Mouse (Mus musculus): ENCODE data around the gene Cct7.

- TF ChIP-seq POLR2A (IDR thresholded peaks at IDR 0.05; ENCODE audit: insufficient read length, low read depth) (no peak), POLR2AphosphoS2 (IDR thresholded peaks at IDR 0.05; ENCODE audit: insufficient read length, low read depth) (no peak)
Measured at GRCm38 (mm10) chr6:85431274-85431841, 20.0 kb upstream of the Cct7 start.

All from myocyte (in vitro differentiated cells).